Mouse (Mus musculus) spleen, adult 2 months (tissue): ENCODE results near the gene Ppbp. TPM values are rescaled to one million over a fixed set of nuclear protein-coding genes. Genes with fewer than 3 reads are reported as not detected.

Experiments used
- DNase-seq, 2 experiments: peaks; one replicate each; pipeline versions ENCODE4 v3.0.0 to v3.0.0-alpha.2; 2012 to 2021; ENCODE audit warnings: low spot score in 2 of 2, low read depth in 1 of 2
- H3K27ac ChIP-seq: fragments of 200-500 bp; 2 replicates; pipeline ENCODE4 v1.5.1; 2012; ENCODE audit warnings: low read length, inconsistent platforms; ENCODE audit not compliant: insufficient read depth
- H3K27me3 ChIP-seq: fragments of 200-500 bp; 2 replicates; pipeline ENCODE4 v1.6.1; 2012; ENCODE audit warnings: mild to moderate bottlenecking, moderate library complexity, low read length, inconsistent platforms; ENCODE audit not compliant: control insufficient read depth, insufficient read depth
- H3K36me3 ChIP-seq: fragments of 200-500 bp; 2 replicates; pipeline ENCODE4 v1.6.1; 2012; ENCODE audit warnings: mild to moderate bottlenecking, low read length, inconsistent platforms; ENCODE audit not compliant: control insufficient read depth, insufficient read depth
- H3K4me1 ChIP-seq: fragments of 200-500 bp; 2 replicates; pipeline ENCODE4 v1.6.1; 2011; ENCODE audit warnings: inconsistent platforms; ENCODE audit not compliant: control insufficient read depth, insufficient read depth, insufficient read length
- H3K4me3 ChIP-seq: fragments of 200-500 bp; 2 replicates; pipeline ENCODE4 v1.5.1; 2011; ENCODE audit warnings: mild to moderate bottlenecking, inconsistent platforms; ENCODE audit not compliant: insufficient read depth, insufficient read length; ENCODE audit errors: extremely low read depth
- CTCF ChIP-seq: fragments of 200-500 bp; IDR thresholded peaks from 2 replicates; pipeline ENCODE4 v1.5.1; 2011; ENCODE audit warnings: mild to moderate bottlenecking, inconsistent platforms; ENCODE audit not compliant: insufficient read depth, insufficient read length, insufficient replicate concordance; ENCODE audit errors: extremely low read depth
- POLR2A ChIP-seq: fragments of 200-500 bp; IDR thresholded peaks from 2 replicates; pipeline ENCODE4 v1.6.1; 2011; ENCODE audit warnings: low read depth, low read length, inconsistent platforms
- WGBS: fragments of 180-500 bp; shearing (Covaris S2); methylation state at CpG from one replicate; pipeline ENCODE4 v1.1.7; 2018; 5-methylcytosine and 5-hydroxymethylcytosine counted together
- polyA plus RNA-seq: library from polyadenylated mRNA; depleted of rRNA; stranded (reverse); fragments of >200 nt; gene quantifications from 2 replicates; pipeline ENCODE4 v1.2.3, GENCODE M21; 2012; rRNA removed

The Ppbp gene
- 309 and 337 TPM in 2 replicates for polyA plus RNA-seq

DNA sequence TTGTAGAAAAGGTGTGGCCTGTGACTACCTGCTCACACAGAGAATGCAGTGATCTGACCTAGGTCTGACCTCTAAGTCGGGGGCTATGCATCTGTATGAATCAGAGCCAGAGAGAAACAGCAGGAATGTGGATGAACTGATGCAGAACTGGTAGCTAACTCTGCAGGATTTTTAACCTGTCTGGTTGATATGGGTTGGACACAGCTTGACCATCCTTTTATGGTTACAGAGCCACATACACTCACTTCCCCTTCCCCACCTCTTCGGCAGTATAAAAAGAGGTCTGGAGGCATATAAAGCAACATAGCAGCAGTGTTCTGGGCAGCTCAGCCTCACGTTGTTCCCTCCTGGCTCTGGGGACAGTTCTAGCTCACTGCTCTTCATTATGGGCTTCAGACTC is at the start of gene Ppbp:
TSS of gene Ppbp (plus strand) at position 301 of the 400 bp plus-strand sequence.
- no peak for DNase-seq
- Histone ChIP-seq H3K27me3 (no peaks in the 10 kb centered on the region), H3K27ac (no peak within 1 kb of the TSS), H3K4me1 (no peaks in the 10 kb centered on the region), H3K4me3 (no peak within 1 kb of the TSS), H3K36me3 (no peaks in the 10 kb centered on the region)
- WGBS: 41% methylated on average over 3 of the region's 3 CpGs
- TF ChIP-seq POLR2A: no peak
- no peak for TF ChIP-seq CTCF

DNA sequence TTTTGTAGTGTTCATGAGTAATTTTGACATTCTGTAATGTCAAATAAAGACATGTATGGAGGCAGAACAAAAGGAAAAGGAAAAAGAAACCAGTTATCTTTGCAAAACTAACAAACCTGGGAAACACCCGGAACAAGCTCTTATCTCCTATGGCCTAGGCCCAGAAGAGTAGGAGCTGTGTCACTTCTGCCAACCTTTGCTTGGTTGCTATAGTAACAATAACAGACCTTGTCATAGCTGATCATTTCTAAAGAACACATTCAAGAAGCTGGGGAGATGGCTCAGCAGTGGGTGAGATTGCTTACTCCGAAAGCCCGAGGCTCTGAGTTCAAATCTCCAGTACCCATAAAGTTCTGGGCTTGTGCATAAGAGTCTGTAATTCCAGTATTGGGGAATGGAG is 45.7 kb upstream of the Ppbp start:
- TF ChIP-seq CTCF (no peak), POLR2A (no peak)
- no peak overlapping the region for H3K4me3 ChIP-seq
- DNase-seq: no peak
- H3K36me3 ChIP-seq: no peaks in the 10 kb centered on the region
- no peaks in the 10 kb centered on the region for H3K4me1 ChIP-seq
- H3K27me3 ChIP-seq: no peaks in the 10 kb centered on the region
- no peak overlapping the region for H3K27ac ChIP-seq
- 92% methylated on average over 3 of the region's 3 CpGs for WGBS

DNA sequence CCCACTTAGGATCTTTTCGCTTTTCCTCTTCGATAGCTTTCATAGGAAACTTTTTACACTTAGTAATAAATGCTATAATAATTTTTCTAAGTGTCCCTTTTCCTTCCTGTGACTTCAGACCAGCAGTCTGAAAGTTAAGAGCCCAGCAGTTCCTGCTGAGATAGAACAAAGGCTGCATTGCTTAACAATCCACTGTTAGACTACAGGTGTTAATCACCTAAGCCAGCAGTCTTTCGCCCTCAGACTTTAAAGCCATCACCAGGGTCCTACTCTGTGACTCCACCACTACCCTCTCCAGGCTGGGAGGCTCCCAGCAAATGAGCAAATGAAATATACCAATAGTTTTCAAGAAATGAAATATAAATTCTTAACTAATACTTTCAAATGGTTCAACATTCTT is 40.1 kb upstream of the Ppbp start:
- 80% methylated on average over 3 of the region's 3 CpGs for WGBS

DNA sequence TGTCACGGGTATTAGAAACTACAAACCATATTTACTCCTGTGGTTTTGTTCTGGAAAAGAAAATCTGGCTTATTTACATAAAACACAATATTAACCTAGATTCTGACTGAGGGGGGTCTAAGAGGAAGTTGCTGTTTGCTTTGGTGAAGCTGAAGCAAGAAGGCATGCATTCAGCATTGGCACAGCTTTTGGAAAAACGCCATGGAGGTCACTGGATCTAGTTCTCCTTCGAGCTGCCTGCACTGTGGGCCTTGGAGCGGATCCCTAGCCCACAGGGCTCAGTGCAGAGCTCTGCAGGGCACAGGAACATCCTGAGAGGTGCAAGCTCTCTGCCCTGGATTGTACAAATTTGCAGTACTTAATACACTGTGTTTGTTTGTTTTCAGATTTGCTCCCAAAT is 36.8 kb upstream of the Ppbp start:
- TF ChIP-seq CTCF (no peak), POLR2A (no peak)

More for the DNA sequence above, 40.1 kb upstream of the Ppbp start:
- H3K4me3 ChIP-seq: no peak overlapping the region
- no peaks in the 10 kb centered on the region for H3K27me3 ChIP-seq
- H3K27ac ChIP-seq: no peak overlapping the region
- no peaks in the 10 kb centered on the region for H3K4me1 ChIP-seq
- TF ChIP-seq POLR2A: no peak
- TF ChIP-seq CTCF: no peak
- no peaks in the 10 kb centered on the region for H3K36me3 ChIP-seq
- DNase-seq: no peak

DNA sequence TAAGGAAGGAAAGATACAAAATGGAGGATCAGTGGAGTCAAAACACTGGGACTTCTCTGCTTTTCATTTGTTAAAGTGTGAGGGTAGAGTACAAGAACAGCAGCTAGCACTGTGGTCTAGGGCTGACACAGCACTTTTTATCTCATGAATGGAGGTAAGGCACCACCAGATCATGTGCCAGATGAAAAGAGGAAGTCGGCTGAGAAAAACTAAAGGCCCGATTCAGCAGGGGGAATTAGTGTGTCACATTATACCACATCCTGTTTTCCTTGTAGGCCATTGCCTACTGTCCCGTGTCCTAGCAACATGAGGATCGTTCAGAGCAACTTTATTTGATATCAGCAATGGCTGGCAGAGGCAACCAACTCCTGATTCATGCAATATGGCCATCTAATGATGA is 26.3 kb upstream of the Ppbp start:
- WGBS: 3% methylated on average over 4 of the region's 4 CpGs
- DNase-seq: peak; percentile 8 to 69
- no peak overlapping the region for H3K27ac ChIP-seq
- no peaks in the 10 kb centered on the region for H3K27me3 ChIP-seq
- no peak for TF ChIP-seq POLR2A
- TF ChIP-seq CTCF: no peak
- no peak overlapping the region for H3K4me3 ChIP-seq
- no peaks in the 10 kb centered on the region for H3K36me3 ChIP-seq
- H3K4me1 ChIP-seq: no peaks in the 10 kb centered on the region

More for the DNA sequence above, 36.8 kb upstream of the Ppbp start:
- no peaks in the 10 kb centered on the region for H3K4me1 ChIP-seq
- no peak for DNase-seq
- WGBS: 55% methylated on average over 4 of the region's 4 CpGs
- no peak overlapping the region for H3K27ac ChIP-seq
- H3K27me3 ChIP-seq: no peaks in the 10 kb centered on the region
- no peak overlapping the region for H3K4me3 ChIP-seq
- H3K36me3 ChIP-seq: no peaks in the 10 kb centered on the region

DNA sequence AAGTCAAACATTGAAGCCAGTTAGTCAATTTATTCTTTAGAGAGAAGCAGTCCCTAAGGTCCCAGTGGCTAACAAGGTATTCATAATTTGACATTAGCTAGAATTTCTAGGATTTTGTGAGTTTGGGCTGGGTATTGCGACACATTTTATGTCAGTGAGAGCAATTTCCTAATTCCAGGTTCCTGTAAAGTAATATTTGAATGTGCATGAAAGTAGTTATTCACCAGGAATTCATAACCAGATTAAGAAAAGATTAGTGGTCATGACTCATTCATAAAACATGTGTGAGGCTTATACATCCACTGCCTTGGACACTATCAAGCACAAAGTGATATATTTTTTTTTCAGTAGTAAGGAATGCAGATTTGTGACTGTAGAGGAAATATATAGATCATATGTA is 14.4 kb upstream of the Ppbp start:
- Histone ChIP-seq H3K4me3 (no peak overlapping the region), H3K4me1 (no peaks in the 10 kb centered on the region), H3K27ac (no peak overlapping the region), H3K27me3 (no peaks in the 10 kb centered on the region), H3K36me3 (no peaks in the 10 kb centered on the region)
- no peak for DNase-seq
- TF ChIP-seq POLR2A (no peak), CTCF (no peak)
- 97% methylated on average over 1 of the region's 1 CpGs for WGBS

- H3K4me3 ChIP-seq: no peak overlapping the region
- peaks cover 2% of the 10 kb centered on the region; the same call in 1 of the 2 replicates for H3K27me3 ChIP-seq
- no peak overlapping the region for H3K27ac ChIP-seq
- no peak for DNase-seq
- TF ChIP-seq POLR2A (no peak), CTCF (no peak)
- H3K4me1 ChIP-seq: no peaks in the 10 kb centered on the region
- WGBS: 62% methylated on average over 5 of the region's 5 CpGs
- no peaks in the 10 kb centered on the region for H3K36me3 ChIP-seq
These were observed 10.2 kb upstream of the Ppbp start for GRCm38 (mm10) chr5:90758020-90758605.
